Mouse (Mus musculus) intestine, embryonic 15.5 days (tissue): ENCODE data around the gene Rab7b. TPM values are rescaled to one million over a fixed set of nuclear protein-coding genes. Genes with fewer than 3 reads are reported as not detected.

Experiments used
- ATAC-seq: fragments of 200-750 bp; cut with Nextera tagmentation; 2 replicates; pipeline ENCODE4 v1.8.0; 2017; ENCODE audit warnings: moderate TSS enrichment, moderate library complexity
- H3K27ac ChIP-seq: fragments of 300-500 bp; sonication (generic); 2 replicates; pipeline ENCODE4 v1.5.1; 2015; ENCODE audit warnings: mild to moderate bottlenecking, inconsistent platforms
- H3K27me3 ChIP-seq: fragments of 300-500 bp; sonication (generic); replicated peaks from 2 replicates; pipeline ENCODE4 v1.6.1; 2015; ENCODE audit warnings: inconsistent platforms
- H3K36me3 ChIP-seq: fragments of 300-500 bp; sonication (generic); 2 replicates; pipeline ENCODE4 v1.6.1; 2015; ENCODE audit warnings: inconsistent platforms
- H3K4me1 ChIP-seq: fragments of 300-500 bp; sonication (generic); replicated peaks from 2 replicates; pipeline ENCODE4 v1.6.1; 2015; ENCODE audit warnings: inconsistent platforms
- H3K4me2 ChIP-seq: fragments of 300-500 bp; sonication (generic); replicated peaks from 2 replicates; pipeline ENCODE4 v1.6.1; 2015; ENCODE audit warnings: mild to moderate bottlenecking, inconsistent platforms
- H3K4me3 ChIP-seq: fragments of 300-500 bp; sonication (generic); replicated peaks from 2 replicates; pipeline ENCODE4 v1.5.1; 2015; ENCODE audit warnings: inconsistent platforms
- H3K9ac ChIP-seq: fragments of 300-500 bp; sonication (generic); 2 replicates; pipeline ENCODE4 v1.6.1; 2015; ENCODE audit warnings: inconsistent platforms
- H3K9me3 ChIP-seq: fragments of 300-500 bp; sonication (generic); 2 replicates; pipeline ENCODE4 v1.6.1; 2016; ENCODE audit warnings: inconsistent platforms
- WGBS: fragments of 180-500 bp; shearing (Covaris S2); methylation state at CpG from one replicate; pipeline ENCODE4 v1.1.7; 2015; 5-methylcytosine and 5-hydroxymethylcytosine counted together
- polyA plus RNA-seq: library from polyadenylated mRNA; unstranded; fragments of >200 nt; fragmentation: Nextera tagmentation; extraction: Ambion mirVana; gene quantifications from 2 replicates; pipeline ENCODE4 v1.2.1, GENCODE M21; 2015

Gene Rab7b
- 4.2 and 5.0 TPM in 2 replicates for polyA plus RNA-seq

DNA sequence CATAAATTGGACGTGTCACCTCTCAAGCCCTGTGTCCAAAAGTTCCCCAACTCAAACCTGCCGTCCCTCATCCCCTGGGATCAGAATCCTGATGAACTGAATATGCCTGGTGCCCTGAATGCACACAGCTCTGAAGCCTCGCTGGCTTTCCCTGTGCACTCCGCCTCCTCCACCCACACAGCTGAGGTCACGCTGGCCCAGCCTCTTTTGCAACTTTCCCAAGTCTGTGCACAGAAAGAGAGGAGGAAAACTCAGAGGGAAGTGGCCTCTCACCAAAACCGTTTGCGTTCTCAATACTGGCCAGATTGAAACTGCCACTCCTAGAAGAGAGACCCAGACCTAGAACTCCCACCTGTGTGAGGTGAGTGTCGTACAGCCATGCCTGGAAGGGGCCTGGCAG lies at the start of gene Rab7b:
TSS of gene Rab7b (plus strand) at position 221 of the 400 bp plus-strand sequence.
- no peak for ATAC-seq
- Histone ChIP-seq H3K9ac (no peak within 1 kb of the TSS), H3K27ac (0 out of 2 replicates have a peak within 1 kb of the TSS, but pooled peaks have one; percentile 6), H3K36me3 (no peaks in the 10 kb centered on the region), H3K27me3 (no peaks in the 10 kb centered on the region), H3K9me3 (no peaks in the 10 kb centered on the region), H3K4me1 (no peaks in the 10 kb centered on the region), H3K4me2 (no peak within 1 kb of the TSS; the same call in 1 of the 2 replicates), H3K4me3 (no peak within 1 kb of the TSS)
- WGBS, result 54% methylated on average over 8 of the region's 8 CpGs

DNA sequence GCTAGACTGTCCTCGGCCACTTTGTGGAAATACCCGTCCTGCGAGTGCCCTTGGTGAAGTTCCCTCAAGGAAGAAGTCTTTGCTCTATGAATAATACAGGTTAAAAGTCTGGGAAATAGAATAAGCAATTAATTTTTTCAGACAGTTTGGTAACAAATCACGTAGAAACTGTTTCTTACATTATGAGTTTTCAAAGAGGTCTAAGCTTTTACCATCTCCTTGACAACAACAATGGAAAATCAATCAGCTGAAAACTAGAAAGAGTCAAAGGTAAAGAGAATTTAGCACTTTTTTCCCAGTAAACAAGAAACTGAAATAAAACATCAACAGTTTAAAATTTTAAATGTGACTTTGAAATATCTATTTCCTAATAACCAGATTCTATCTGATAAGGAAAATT lies 48.4 kb upstream of the Rab7b start:
- no peaks in the 10 kb centered on the region for H3K36me3 ChIP-seq
- no peaks in the 10 kb centered on the region for H3K27me3 ChIP-seq
- ATAC-seq, result no peak
- no peaks in the 10 kb centered on the region for H3K9me3 ChIP-seq
- WGBS, result 84% methylated on average over 4 of the region's 4 CpGs
- no peaks in the 10 kb centered on the region for H3K4me1 ChIP-seq
- H3K4me3 ChIP-seq, result no peak overlapping the region
- H3K9ac ChIP-seq, result no peak overlapping the region
- no peak overlapping the region for H3K4me2 ChIP-seq
- H3K27ac ChIP-seq, result no peak overlapping the region

DNA sequence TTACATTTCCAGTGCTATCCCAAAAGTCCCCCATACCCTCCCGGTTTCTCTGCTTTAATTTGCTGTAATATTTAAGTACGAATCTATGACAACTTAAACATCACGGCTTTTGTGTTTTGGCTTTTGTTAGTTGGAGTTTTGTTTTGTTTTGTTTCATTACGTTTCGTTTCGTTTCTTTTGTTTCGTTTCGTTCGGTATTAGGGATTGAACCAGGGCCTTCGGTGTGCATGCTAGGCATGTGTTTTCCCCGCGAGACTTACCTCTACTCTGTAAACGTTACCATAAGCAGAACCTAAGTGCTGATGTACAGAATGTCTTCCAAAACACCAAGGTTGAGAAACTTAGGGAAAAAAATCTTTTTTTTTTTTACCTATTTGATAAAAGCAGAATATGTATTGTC lies 46.9 kb upstream of the Rab7b start:
- Histone ChIP-seq H3K4me1 (no peaks in the 10 kb centered on the region), H3K4me2 (no peak overlapping the region), H3K27ac (no peak overlapping the region), H3K36me3 (no peaks in the 10 kb centered on the region), H3K4me3 (no peak overlapping the region), H3K9ac (no peak overlapping the region), H3K27me3 (no peaks in the 10 kb centered on the region), H3K9me3 (no peaks in the 10 kb centered on the region)
- WGBS, result 93% methylated on average over 13 of the region's 13 CpGs
- no peak for ATAC-seq

DNA sequence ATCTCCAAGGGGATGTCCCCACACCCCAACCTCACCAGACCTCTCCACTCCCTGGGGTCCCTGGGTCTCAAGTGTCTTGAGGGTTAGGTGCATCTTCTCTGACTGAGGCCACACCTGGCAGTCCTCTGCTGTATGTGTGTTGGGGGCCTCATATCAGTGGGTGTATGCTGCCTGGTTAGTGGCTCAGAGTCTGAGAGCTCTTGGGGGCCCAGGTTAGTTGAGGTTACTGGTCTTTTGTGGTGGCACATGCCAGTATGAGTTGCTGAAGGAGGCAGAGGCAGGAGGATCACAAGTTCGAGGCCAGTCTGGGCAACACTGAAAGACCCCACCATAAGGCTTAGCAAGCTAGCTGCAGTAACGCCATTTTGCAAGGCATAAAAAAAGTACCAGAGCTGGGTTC lies 46.2 kb upstream of the Rab7b start:
- H3K4me3 ChIP-seq, result no peak overlapping the region
- H3K9me3 ChIP-seq, result no peaks in the 10 kb centered on the region
- WGBS, result 90% methylated on average over 2 of the region's 2 CpGs
- H3K36me3 ChIP-seq, result no peaks in the 10 kb centered on the region
- no peak overlapping the region for H3K27ac ChIP-seq
- no peak overlapping the region for H3K4me2 ChIP-seq
- no peaks in the 10 kb centered on the region for H3K27me3 ChIP-seq
- H3K9ac ChIP-seq, result no peak overlapping the region
- H3K4me1 ChIP-seq, result no peaks in the 10 kb centered on the region
- no peak for ATAC-seq

- no peak overlapping the region for H3K27ac ChIP-seq
- no peaks in the 10 kb centered on the region for H3K27me3 ChIP-seq
- ATAC-seq, result no peak
- H3K9me3 ChIP-seq, result no peaks in the 10 kb centered on the region
- no peak overlapping the region for H3K9ac ChIP-seq
- H3K4me3 ChIP-seq, result no peak overlapping the region
- no peaks in the 10 kb centered on the region for H3K36me3 ChIP-seq
- no peak overlapping the region for H3K4me2 ChIP-seq
- no peaks in the 10 kb centered on the region for H3K4me1 ChIP-seq
- WGBS, result 79% methylated on average over 12 of the region's 12 CpGs
These were observed 35.6 kb upstream of the Rab7b start for GRCm38 (mm10) chr1:131652670-131653443.

- no peak for ATAC-seq
- 75% methylated on average over 6 of the region's 6 CpGs for WGBS
These were observed 32.9 kb upstream of the Rab7b start for GRCm38 (mm10) chr1:131655601-131656000.

DNA sequence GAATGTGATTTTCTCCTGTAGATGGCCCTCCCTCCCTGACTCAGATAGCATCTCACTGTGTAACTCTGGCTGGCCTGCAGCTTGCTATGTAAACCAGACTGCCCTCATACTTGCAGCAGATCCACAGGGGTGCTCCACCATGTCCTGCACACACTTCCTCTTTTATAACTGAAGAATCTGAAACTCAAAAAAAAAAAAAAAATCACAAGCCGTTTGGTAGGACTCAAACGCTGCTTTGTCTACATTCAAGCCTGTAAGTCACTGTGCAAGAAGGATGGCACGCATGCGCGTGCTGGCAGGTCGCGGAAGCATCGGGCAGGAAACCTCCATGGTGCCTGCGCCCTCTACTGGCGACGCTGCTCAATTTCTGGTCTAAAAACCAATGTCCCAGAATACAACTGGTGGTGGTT lies 30.5 kb upstream of the Rab7b start:
- no peaks in the 10 kb centered on the region for H3K36me3 ChIP-seq
- H3K4me3 ChIP-seq, result no peak overlapping the region
- no peaks in the 10 kb centered on the region for H3K9me3 ChIP-seq
- 0% methylated on average over 11 of the region's 11 CpGs for WGBS
- H3K9ac ChIP-seq, result no peak overlapping the region
- H3K4me2 ChIP-seq, result peak overlapping the region; percentile 42; the same call in 1 of the 2 replicates
- H3K27ac ChIP-seq, result no peak overlapping the region
- H3K27me3 ChIP-seq, result no peaks in the 10 kb centered on the region
- no peaks in the 10 kb centered on the region for H3K4me1 ChIP-seq
- ATAC-seq, result peak; percentile 87

More at GRCm38 (mm10) chr1:131655601-131656000, 32.9 kb upstream of the Rab7b start:
- no peaks in the 10 kb centered on the region for H3K4me1 ChIP-seq
- H3K27me3 ChIP-seq, result no peaks in the 10 kb centered on the region
- no peak overlapping the region for H3K4me2 ChIP-seq
- no peaks in the 10 kb centered on the region for H3K9me3 ChIP-seq
- H3K27ac ChIP-seq, result no peak overlapping the region
- no peaks in the 10 kb centered on the region for H3K36me3 ChIP-seq
- no peak overlapping the region for H3K9ac ChIP-seq
- no peak overlapping the region for H3K4me3 ChIP-seq

DNA sequence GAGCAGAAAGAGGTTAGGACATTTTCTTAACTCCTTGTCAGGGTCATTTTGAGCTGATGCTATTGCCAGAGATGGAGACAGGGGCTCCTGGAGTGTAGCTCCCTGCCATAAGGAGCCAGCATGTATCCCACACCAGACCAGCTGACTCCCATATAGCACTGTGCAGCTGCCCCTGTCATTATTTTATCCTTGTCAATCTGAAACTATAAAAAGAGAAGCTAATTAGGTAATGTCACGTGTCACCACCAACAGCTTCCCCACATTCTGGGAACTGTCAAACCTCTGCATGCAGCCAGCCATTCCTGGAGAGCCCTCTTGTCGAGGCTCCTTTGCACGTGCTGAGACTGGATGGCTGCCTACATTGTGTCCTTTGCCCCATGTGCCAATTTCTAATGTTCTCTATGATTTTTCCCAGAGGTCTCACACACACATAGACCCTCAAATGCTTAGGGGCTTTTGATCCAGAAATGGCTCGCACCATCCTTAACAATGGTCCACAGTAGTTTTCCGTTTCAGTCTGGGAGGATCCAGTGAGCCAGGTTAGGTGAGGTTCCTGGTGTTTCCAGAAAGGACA lies 28.9 kb upstream of the Rab7b start:
- Histone ChIP-seq H3K4me3 (no peak overlapping the region), H3K4me2 (no peak overlapping the region), H3K27me3 (0 out of 2 replicates have a peak, but pooled peaks cover 3% of the 10 kb centered on the region), H3K36me3 (no peaks in the 10 kb centered on the region), H3K9me3 (no peaks in the 10 kb centered on the region), H3K9ac (no peak overlapping the region), H3K27ac (no peak overlapping the region), H3K4me1 (no peaks in the 10 kb centered on the region)
- 77% methylated on average over 5 of the region's 5 CpGs for WGBS
- ATAC-seq, result no peak

- H3K36me3 ChIP-seq, result no peaks in the 10 kb centered on the region
- H3K27me3 ChIP-seq, result 0 out of 2 replicates have a peak, but pooled peaks cover 3% of the 10 kb centered on the region
- H3K9ac ChIP-seq, result no peak overlapping the region
- H3K4me3 ChIP-seq, result no peak overlapping the region
- ATAC-seq, result no peak
- H3K4me1 ChIP-seq, result no peaks in the 10 kb centered on the region
- H3K27ac ChIP-seq, result no peak overlapping the region
- H3K9me3 ChIP-seq, result no peaks in the 10 kb centered on the region
- WGBS, result 89% methylated on average over 2 of the region's 2 CpGs
- no peak overlapping the region for H3K4me2 ChIP-seq
These were observed 28.2 kb upstream of the Rab7b start for GRCm38 (mm10) chr1:131660266-131660665.

- no peak overlapping the region for H3K4me3 ChIP-seq
- no peak overlapping the region for H3K27ac ChIP-seq
- no peak overlapping the region for H3K4me2 ChIP-seq
- no peak for ATAC-seq
- H3K9me3 ChIP-seq, result no peaks in the 10 kb centered on the region
- 72% methylated on average over 7 of the region's 7 CpGs for WGBS
- H3K36me3 ChIP-seq, result no peaks in the 10 kb centered on the region
- 0 out of 2 replicates have a peak, but pooled peaks cover 3% of the 10 kb centered on the region for H3K27me3 ChIP-seq
- H3K4me1 ChIP-seq, result no peaks in the 10 kb centered on the region
- no peak overlapping the region for H3K9ac ChIP-seq
These were observed 27.6 kb upstream of the Rab7b start for GRCm38 (mm10) chr1:131660716-131661472.

DNA sequence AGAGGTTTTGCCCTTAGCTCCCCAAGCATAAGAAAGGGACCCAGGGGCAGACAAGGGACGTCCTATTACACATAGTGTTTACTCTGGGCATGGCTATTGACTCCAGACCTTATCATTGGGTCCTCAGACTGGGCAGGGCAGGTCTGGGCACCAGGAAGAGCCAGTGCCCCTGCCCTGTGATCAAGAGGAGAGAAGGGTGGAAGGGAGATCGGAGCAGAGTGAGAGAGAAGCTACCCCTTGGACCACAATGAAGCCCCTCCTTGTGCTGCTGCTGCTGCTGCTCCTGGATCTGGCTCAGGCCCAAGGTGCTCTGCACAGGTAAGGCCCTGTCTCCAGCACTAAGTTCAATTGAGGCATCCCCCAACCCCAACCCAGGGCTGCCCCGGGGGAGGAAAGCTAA lies 26.7 kb upstream of the Rab7b start:
- no peak for ATAC-seq
- H3K27ac ChIP-seq, result no peak overlapping the region
- no peak overlapping the region for H3K4me3 ChIP-seq
- no peak overlapping the region for H3K4me2 ChIP-seq
- 0 out of 2 replicates have a peak, but pooled peaks cover 3% of the 10 kb centered on the region for H3K27me3 ChIP-seq
- WGBS, result 48% methylated on average over 3 of the region's 3 CpGs
- no peaks in the 10 kb centered on the region for H3K4me1 ChIP-seq
- no peak overlapping the region for H3K9ac ChIP-seq
- H3K9me3 ChIP-seq, result no peaks in the 10 kb centered on the region
- H3K36me3 ChIP-seq, result no peaks in the 10 kb centered on the region

GRCm38 (mm10) chr1:131663286-131663995 lies 25.1 kb upstream of the Rab7b start:
- 88% methylated on average over 9 of the region's 9 CpGs for WGBS
- Histone ChIP-seq H3K4me3 (no peak overlapping the region), H3K36me3 (no peaks in the 10 kb centered on the region), H3K4me2 (no peak overlapping the region), H3K27ac (no peak overlapping the region), H3K27me3 (0 out of 2 replicates have a peak, but pooled peaks cover 3% of the 10 kb centered on the region), H3K9me3 (no peaks in the 10 kb centered on the region), H3K4me1 (no peaks in the 10 kb centered on the region), H3K9ac (no peak overlapping the region)
- no peak for ATAC-seq
